Mouse (Mus musculus) erythroblast, embryonic 14.5 days (primary cell): Measurements from ENCODE around the gene Slc6a13. TPM values are rescaled to one million over a fixed set of nuclear protein-coding genes. Genes with fewer than 3 reads are reported as not detected.
A peak's percentile ranks its signal among the peaks of the same experiment; 100 is the strongest.

Experiments used
- H3K27me3 ChIP-seq: 2 replicates; pipeline ENCODE4 v1.6.1; 2012; ENCODE audit warnings: inconsistent platforms; ENCODE audit not compliant: control insufficient read depth
- H3K36me3 ChIP-seq: 2 replicates; pipeline ENCODE4 v1.6.1; 2012; ENCODE audit warnings: mild to moderate bottlenecking, inconsistent platforms; ENCODE audit not compliant: control insufficient read depth
- H3K4me1 ChIP-seq: 2 replicates; pipeline ENCODE4 v1.6.1; 2012; ENCODE audit warnings: inconsistent platforms; ENCODE audit not compliant: control insufficient read depth
- H3K4me3 ChIP-seq: replicated peaks from 2 replicates; pipeline ENCODE3; 2012; ENCODE audit warnings: moderate library complexity, mild to moderate bottlenecking, inconsistent platforms
- H3K9me3 ChIP-seq: 2 replicates; pipeline ENCODE4 v1.6.1; 2012; ENCODE audit warnings: low read length, inconsistent platforms, mixed read lengths; ENCODE audit not compliant: control insufficient read depth
- GATA1 ChIP-seq: IDR thresholded peaks from 2 replicates; pipeline ENCODE4 v1.6.1; 2012; ENCODE audit warnings: low read length, inconsistent platforms, mixed read lengths
- TAL1 ChIP-seq: IDR thresholded peaks from 3 replicates; pipeline ENCODE4 v1.6.1; 2012; ENCODE audit warnings: low read length, inconsistent platforms, mixed read lengths
- polyA plus RNA-seq: library from polyadenylated mRNA; stranded (reverse); fragments of >175 nt; gene quantifications from 2 replicates; pipeline ENCODE4 v1.2.3, GENCODE M21; 2012

Gene Slc6a13
- polyA plus RNA-seq, 1 experiment: 0.39 TPM

- Histone ChIP-seq H3K4me1 (no peaks in the 10 kb centered on the region), H3K9me3 (no peaks in the 10 kb centered on the region), H3K36me3 (peaks cover 2% of the 10 kb centered on the region; the same call in 1 of the 2 replicates), H3K27me3 (no peaks in the 10 kb centered on the region), H3K4me3 (no peak overlapping the region)
- TF ChIP-seq TAL1 (no peak), GATA1 (no peak)
Measured at GRCm38 (mm10) chr6:121322381-121323110, 22.5 kb downstream of the Slc6a13 start.

DNA sequence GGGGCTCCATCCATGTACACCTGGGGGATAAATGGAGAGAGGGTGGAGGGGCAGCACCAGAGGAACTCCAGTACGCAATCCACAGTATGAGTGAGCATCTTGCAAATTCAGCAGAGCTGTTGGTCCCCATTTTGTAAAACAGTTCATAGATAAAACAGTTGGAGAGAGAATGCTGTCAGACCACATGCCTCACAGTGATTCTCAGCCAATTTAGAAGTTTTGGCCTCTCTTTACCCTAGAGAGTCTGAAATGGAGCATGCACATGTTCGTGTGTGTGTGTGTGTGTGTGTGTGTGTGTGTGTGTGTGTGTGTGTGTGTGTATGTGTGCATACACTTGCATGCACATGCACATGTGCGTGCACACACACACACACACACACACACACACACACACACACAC lies 25.3 kb downstream of the Slc6a13 start:
- Histone ChIP-seq H3K27me3 (no peaks in the 10 kb centered on the region), H3K9me3 (no peaks in the 10 kb centered on the region), H3K36me3 (peaks cover 2% of the 10 kb centered on the region; the same call in 1 of the 2 replicates), H3K4me1 (no peaks in the 10 kb centered on the region), H3K4me3 (no peak overlapping the region)
- TF ChIP-seq GATA1 (no peak), TAL1 (no peak)

DNA sequence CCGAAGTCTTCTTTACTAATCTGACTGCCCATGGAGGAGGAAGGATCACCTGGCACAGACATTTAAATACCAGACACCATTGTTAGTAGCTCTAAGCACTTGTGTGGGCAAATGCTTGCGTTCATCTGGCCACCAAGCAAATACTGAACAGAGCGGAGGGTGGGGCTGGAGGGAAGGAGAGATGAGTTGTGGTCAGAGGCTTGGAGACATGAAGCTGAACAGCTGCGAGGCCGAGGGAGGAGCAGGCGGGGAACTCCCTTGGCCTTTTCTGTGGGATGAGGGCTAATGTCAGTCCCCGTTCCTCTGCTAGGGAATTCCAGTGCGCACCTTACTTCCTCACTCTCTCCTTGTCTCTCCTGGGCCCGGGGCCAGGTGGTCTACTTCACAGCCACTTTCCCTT lies 25.7 kb downstream of the Slc6a13 start:
- Histone ChIP-seq H3K27me3 (no peaks in the 10 kb centered on the region), H3K9me3 (no peaks in the 10 kb centered on the region), H3K4me1 (no peaks in the 10 kb centered on the region), H3K36me3 (peaks cover 2% of the 10 kb centered on the region; the same call in 1 of the 2 replicates), H3K4me3 (no peak overlapping the region)
- TF ChIP-seq TAL1 (no peak), GATA1 (no peak)

GRCm38 (mm10) chr6:121326486-121327069 lies 26.6 kb downstream of the Slc6a13 start:
- TF ChIP-seq TAL1: no peak
- Histone ChIP-seq H3K4me1 (no peaks in the 10 kb centered on the region), H3K4me3 (no peak overlapping the region), H3K27me3 (no peaks in the 10 kb centered on the region), H3K9me3 (no peaks in the 10 kb centered on the region), H3K36me3 (peaks cover 2% of the 10 kb centered on the region; the same call in 1 of the 2 replicates)

DNA sequence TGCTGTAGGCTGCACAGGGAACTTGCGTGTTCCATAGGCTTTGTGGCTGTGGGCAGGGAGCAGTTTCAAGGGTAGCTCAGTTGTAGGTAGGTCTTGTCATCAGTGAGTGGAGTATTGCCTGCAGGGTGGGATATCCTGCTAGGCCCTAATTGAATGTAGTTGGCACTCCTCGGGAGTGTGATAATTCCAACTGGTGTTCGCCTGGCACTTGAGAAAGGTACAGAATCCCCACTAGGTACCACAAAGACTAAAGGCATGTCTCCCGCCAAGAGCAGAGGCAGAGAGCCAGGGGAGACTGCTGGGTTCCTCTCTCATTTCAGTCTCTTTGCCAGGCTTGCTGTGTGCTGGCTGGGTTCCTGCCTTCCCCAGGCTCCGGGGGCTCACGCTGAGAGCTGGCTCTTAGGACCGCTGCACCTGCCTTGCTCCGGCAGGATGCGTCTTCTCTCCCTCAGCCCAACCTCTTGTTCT lies 28.4 kb downstream of the Slc6a13 start:
- no peak for TF ChIP-seq TAL1
- no peak for TF ChIP-seq GATA1
- Histone ChIP-seq H3K4me3 (no peak overlapping the region), H3K9me3 (no peaks in the 10 kb centered on the region), H3K36me3 (peaks cover 2% of the 10 kb centered on the region; the same call in 1 of the 2 replicates), H3K27me3 (no peaks in the 10 kb centered on the region), H3K4me1 (no peaks in the 10 kb centered on the region)

DNA sequence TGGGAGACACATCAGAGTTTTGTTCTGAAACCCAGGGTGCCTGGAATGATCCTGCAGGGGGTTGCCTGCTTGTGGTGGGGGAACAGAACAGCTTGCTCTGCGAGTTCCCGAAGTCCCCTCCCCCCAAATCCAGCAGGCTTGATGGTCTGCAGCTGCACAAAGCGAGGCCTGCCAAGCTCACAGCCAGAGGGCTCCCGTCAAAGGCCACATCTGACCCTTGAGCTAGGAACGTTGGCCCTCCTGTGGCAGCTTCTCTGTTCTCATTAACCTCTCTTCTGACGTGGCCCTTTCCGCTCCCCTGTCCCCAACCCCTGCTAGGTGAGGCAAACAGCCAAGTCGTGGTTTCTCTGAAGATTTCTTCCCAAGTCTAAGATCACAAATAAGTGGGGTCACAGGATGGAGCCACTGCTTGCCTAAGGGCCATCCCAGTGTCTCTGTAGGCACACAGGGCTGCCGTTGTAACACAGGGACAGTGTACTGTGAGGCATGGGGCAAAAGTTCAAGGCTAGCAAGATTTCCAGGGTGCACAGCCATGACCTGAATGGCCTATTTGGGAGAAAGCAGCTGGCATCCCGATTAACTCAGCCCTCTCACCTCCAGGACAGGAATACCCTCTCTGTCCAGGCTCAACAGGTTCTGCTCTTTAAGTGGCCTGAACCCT lies 30.0 kb downstream of the Slc6a13 start:
- no peaks in the 10 kb centered on the region for H3K9me3 ChIP-seq
- TF ChIP-seq GATA1 (no peak), TAL1 (no peak)

DNA sequence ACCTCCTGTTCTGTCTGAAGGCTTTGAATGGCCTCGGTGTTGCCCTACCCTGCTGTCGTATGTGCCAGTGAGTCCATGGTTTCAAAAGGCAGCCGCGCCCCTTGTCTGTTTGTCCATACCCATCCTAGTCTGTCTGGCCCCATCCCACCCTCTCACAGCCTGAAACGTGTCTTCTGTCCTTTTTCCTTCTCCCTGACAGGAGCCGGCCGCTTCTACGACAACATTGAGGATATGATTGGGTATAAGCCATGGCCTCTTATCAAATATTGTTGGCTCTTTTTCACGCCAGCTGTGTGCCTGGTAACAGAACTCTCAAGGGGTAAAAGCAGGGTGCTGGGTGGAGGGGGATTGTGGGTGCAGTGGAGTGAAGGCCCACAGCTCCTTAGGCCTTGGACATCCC lies 35.8 kb downstream of the Slc6a13 start:
- H3K36me3 ChIP-seq: peaks cover 2% of the 10 kb centered on the region; the same call in 1 of the 2 replicates
- no peak for TF ChIP-seq GATA1
- TF ChIP-seq TAL1: no peak
- H3K27me3 ChIP-seq: no peaks in the 10 kb centered on the region
- H3K4me3 ChIP-seq: no peak overlapping the region
- H3K9me3 ChIP-seq: no peaks in the 10 kb centered on the region
- H3K4me1 ChIP-seq: peaks cover 33% of the 10 kb centered on the region

More for the DNA sequence above, 30.0 kb downstream of the Slc6a13 start:
- Histone ChIP-seq H3K36me3 (peaks cover 1% of the 10 kb centered on the region; the same call in 1 of the 2 replicates), H3K4me1 (peaks cover 2% of the 10 kb centered on the region; the same call in 1 of the 2 replicates), H3K27me3 (no peaks in the 10 kb centered on the region), H3K4me3 (no peak overlapping the region)

DNA sequence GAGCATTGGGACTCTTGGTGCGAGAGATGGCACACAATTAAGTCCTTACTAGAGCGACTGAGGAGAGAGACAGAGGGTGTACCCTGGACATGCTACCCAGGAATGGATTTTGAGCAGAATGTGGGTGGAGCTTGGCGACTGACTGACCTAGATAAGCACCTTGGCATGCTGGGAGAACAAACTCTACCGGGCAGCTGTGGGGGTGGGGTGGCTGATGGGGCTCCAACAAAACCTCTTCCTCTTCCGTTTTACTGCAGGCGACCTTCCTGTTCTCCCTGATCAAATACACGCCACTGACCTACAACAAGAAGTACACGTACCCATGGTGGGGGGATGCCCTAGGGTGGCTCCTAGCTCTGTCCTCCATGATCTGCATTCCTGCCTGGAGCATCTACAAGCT lies 36.5 kb downstream of the Slc6a13 start:
- Histone ChIP-seq H3K4me3 (peak overlapping the region; percentile 61), H3K9me3 (no peaks in the 10 kb centered on the region), H3K36me3 (peaks cover 2% of the 10 kb centered on the region; the same call in 1 of the 2 replicates), H3K4me1 (peaks cover 33% of the 10 kb centered on the region), H3K27me3 (no peaks in the 10 kb centered on the region)
- peak; percentile 38; the same call in 2 of the 3 replicates for TF ChIP-seq TAL1
- 0 out of 2 replicates have a peak, but pooled peaks have one; percentile 24 for TF ChIP-seq GATA1

- peaks cover 2% of the 10 kb centered on the region; the same call in 1 of the 2 replicates for H3K36me3 ChIP-seq
- H3K9me3 ChIP-seq: no peaks in the 10 kb centered on the region
- TF ChIP-seq TAL1 (no peak), GATA1 (no peak)
- H3K4me3 ChIP-seq: peak overlapping the region; percentile 61
- no peaks in the 10 kb centered on the region for H3K27me3 ChIP-seq
- peaks cover 33% of the 10 kb centered on the region for H3K4me1 ChIP-seq
Measured at GRCm38 (mm10) chr6:121337229-121337628, 37.2 kb downstream of the Slc6a13 start.
